Mouse (Mus musculus) hindbrain, embryonic 15.5 days (tissue): ENCODE measurements around the gene Adamtsl5. TPM values are rescaled to one million over a fixed set of nuclear protein-coding genes. Genes with fewer than 3 reads are reported as not detected.
A peak's percentile ranks its signal among the peaks of the same experiment; 100 is the strongest.
"Not testable (repeated sequence)": the region's sequence is repeated elsewhere in the genome, so short reads cannot be mapped to it uniquely, and the experiment has no call there.

Experiments used
- ATAC-seq: fragments of 200-750 bp; cut with Nextera tagmentation; 2 replicates; pipeline ENCODE4 v1.8.0; 2017; ENCODE audit warnings: low read depth, moderate number of reproducible peaks, moderate TSS enrichment; ENCODE audit not compliant: low FRiP score
- H3K27ac ChIP-seq: fragments of 300-500 bp; sonication (generic); replicated peaks from 2 replicates; pipeline ENCODE4 v1.5.1; 2015; ENCODE audit warnings: mild to moderate bottlenecking, inconsistent platforms
- H3K27me3 ChIP-seq: fragments of 300-500 bp; sonication (generic); 2 replicates; pipeline ENCODE4 v1.6.1; 2015; ENCODE audit warnings: control low read depth, inconsistent platforms
- H3K36me3 ChIP-seq: fragments of 300-500 bp; sonication (generic); 2 replicates; pipeline ENCODE4 v1.6.1; 2015; ENCODE audit warnings: control low read depth, inconsistent platforms
- H3K4me1 ChIP-seq: fragments of 300-500 bp; sonication (generic); replicated peaks from 2 replicates; pipeline ENCODE4 v1.6.1; 2015; ENCODE audit warnings: control low read depth, inconsistent platforms
- H3K4me2 ChIP-seq: fragments of 300-500 bp; sonication (generic); 2 replicates; pipeline ENCODE4 v1.6.1; 2015; ENCODE audit warnings: moderate library complexity, mild to moderate bottlenecking, inconsistent platforms
- H3K4me3 ChIP-seq: fragments of 300-500 bp; sonication (generic); 2 replicates; pipeline ENCODE4 v1.5.1; 2015; ENCODE audit warnings: mild to moderate bottlenecking, inconsistent platforms
- H3K9ac ChIP-seq: fragments of 300-500 bp; sonication (generic); 2 replicates; pipeline ENCODE4 v1.6.1; 2015; ENCODE audit warnings: inconsistent platforms
- H3K9me3 ChIP-seq: fragments of 300-500 bp; sonication (generic); 2 replicates; pipeline ENCODE4 v1.6.1; 2016; ENCODE audit warnings: control low read depth, inconsistent platforms
- WGBS: fragments of 180-500 bp; shearing (Covaris S2); methylation state at CpG from one replicate; pipeline ENCODE4 v1.1.7; 2015; 5-methylcytosine and 5-hydroxymethylcytosine counted together
- polyA plus RNA-seq: library from polyadenylated mRNA; unstranded; fragments of >200 nt; fragmentation: Nextera tagmentation; extraction: Ambion mirVana; gene quantifications from 2 replicates; pipeline ENCODE4 v1.2.1, GENCODE M21; 2015

The Adamtsl5 gene
- polyA plus RNA-seq, 1 experiment from 2014 or later = 1.2 TPM

- no peak overlapping the region for H3K27ac ChIP-seq
- H3K4me3 ChIP-seq = no peak overlapping the region
- H3K4me1 ChIP-seq = peaks cover 34% of the 10 kb centered on the region
- H3K9ac ChIP-seq = no peak overlapping the region
- ATAC-seq = no peak
- no peaks in the 10 kb centered on the region for H3K36me3 ChIP-seq
- WGBS = 77% methylated on average over 8 of the region's 8 CpGs
- H3K9me3 ChIP-seq = no peaks in the 10 kb centered on the region
- no peak overlapping the region for H3K4me2 ChIP-seq
- H3K27me3 ChIP-seq = peaks cover 95% of the 10 kb centered on the region
These were observed 4.5 kb upstream of the Adamtsl5 start for GRCm38 (mm10) chr10:80352727-80353126.

GRCm38 (mm10) chr10:80351896-80352295 is 3.7 kb upstream of the Adamtsl5 start:
- 23% methylated on average over 11 of the region's 11 CpGs for WGBS
- no peak overlapping the region for H3K27ac ChIP-seq

GRCm38 (mm10) chr10:80350292-80350691 is 2.1 kb upstream of the Adamtsl5 start:
- peaks cover 19% of the 10 kb centered on the region for H3K4me1 ChIP-seq
- no peak overlapping the region for H3K4me2 ChIP-seq
- H3K9me3 ChIP-seq = no peaks in the 10 kb centered on the region
- H3K9ac ChIP-seq = no peak overlapping the region
- under 1% methylated on average over 7 of the region's 7 CpGs for WGBS
- no peak overlapping the region for H3K27ac ChIP-seq
- ATAC-seq = peak; percentile 67; the same call in 1 of the 2 replicates
- H3K4me3 ChIP-seq = no peak overlapping the region
- no peaks in the 10 kb centered on the region for H3K36me3 ChIP-seq
- peaks cover 92% of the 10 kb centered on the region for H3K27me3 ChIP-seq

More at GRCm38 (mm10) chr10:80351896-80352295, 3.7 kb upstream of the Adamtsl5 start:
- ATAC-seq = no peak
- Histone ChIP-seq H3K9ac (no peak overlapping the region), H3K36me3 (no peaks in the 10 kb centered on the region), H3K4me2 (no peak overlapping the region), H3K4me3 (no peak overlapping the region), H3K4me1 (peaks cover 33% of the 10 kb centered on the region), H3K9me3 (no peaks in the 10 kb centered on the region), H3K27me3 (peaks cover 94% of the 10 kb centered on the region)

- 13% methylated on average over 26 of the region's 26 CpGs for WGBS
- no peak overlapping the region for H3K27ac ChIP-seq
- peaks cover 93% of the 10 kb centered on the region for H3K27me3 ChIP-seq
- no peak overlapping the region for H3K9ac ChIP-seq
- peak overlapping the region; percentile 39; the same call in 1 of the 2 replicates for H3K4me2 ChIP-seq
- peaks cover 19% of the 10 kb centered on the region for H3K4me1 ChIP-seq
- H3K4me3 ChIP-seq = no peak overlapping the region
- no peaks in the 10 kb centered on the region for H3K36me3 ChIP-seq
- no peak for ATAC-seq
- no peaks in the 10 kb centered on the region for H3K9me3 ChIP-seq
These were observed 769 bp upstream of the Adamtsl5 start for GRCm38 (mm10) chr10:80348981-80349380.

- Histone ChIP-seq H3K27me3 (peaks cover 96% of the 10 kb centered on the region), H3K9ac (no peak overlapping the region), H3K36me3 (no peaks in the 10 kb centered on the region), H3K4me2 (no peak overlapping the region), H3K4me1 (peaks cover 31% of the 10 kb centered on the region), H3K4me3 (no peak overlapping the region), H3K9me3 (no peaks in the 10 kb centered on the region), H3K27ac (no peak overlapping the region)
- ATAC-seq = no peak
- WGBS = 13% methylated on average over 17 of the region's 17 CpGs
These were observed 671 bp downstream of the Adamtsl5 start for GRCm38 (mm10) chr10:80347514-80347967.

- Histone ChIP-seq H3K4me1 (peaks cover 41% of the 10 kb centered on the region), H3K27me3 (peaks cover 96% of the 10 kb centered on the region)
- H3K27ac ChIP-seq, H3K9ac ChIP-seq, H3K4me3 ChIP-seq, H3K9me3 ChIP-seq, ATAC-seq, H3K4me2 ChIP-seq, H3K36me3 ChIP-seq: not testable (repeated sequence)
- WGBS = 77% methylated on average over 6 of the region's 6 CpGs
These were observed 2.3 kb downstream of the Adamtsl5 start for GRCm38 (mm10) chr10:80345929-80346328.

- Histone ChIP-seq H3K4me2 (no peak overlapping the region), H3K27ac (no peak overlapping the region), H3K4me3 (no peak overlapping the region), H3K9me3 (no peaks in the 10 kb centered on the region), H3K9ac (no peak overlapping the region), H3K4me1 (peaks cover 41% of the 10 kb centered on the region), H3K27me3 (peaks cover 97% of the 10 kb centered on the region), H3K36me3 (no peaks in the 10 kb centered on the region)
- no peak for ATAC-seq
- 3% methylated on average over 13 of the region's 16 CpGs for WGBS
These were observed 3.1 kb downstream of the Adamtsl5 start for GRCm38 (mm10) chr10:80345122-80345521.

GRCm38 (mm10) chr10:80344131-80344661 is 4.0 kb downstream of the Adamtsl5 start:
- ATAC-seq = no peak
- Histone ChIP-seq H3K9ac (no peak overlapping the region), H3K9me3 (no peaks in the 10 kb centered on the region), H3K4me2 (no peak overlapping the region), H3K4me1 (peaks cover 41% of the 10 kb centered on the region), H3K27ac (no peak overlapping the region), H3K36me3 (no peaks in the 10 kb centered on the region), H3K4me3 (no peak overlapping the region), H3K27me3 (peaks cover 88% of the 10 kb centered on the region)
- 43% methylated on average over 9 of the region's 9 CpGs for WGBS

GRCm38 (mm10) chr10:80343425-80343895 is 4.8 kb downstream of the Adamtsl5 start:
- H3K4me1 ChIP-seq = peaks cover 36% of the 10 kb centered on the region
- H3K36me3 ChIP-seq = no peaks in the 10 kb centered on the region
- no peak overlapping the region for H3K9ac ChIP-seq
- H3K4me2 ChIP-seq = peak overlapping the region; percentile 56
- peaks cover 80% of the 10 kb centered on the region for H3K27me3 ChIP-seq
- 24% methylated on average over 12 of the region's 13 CpGs for WGBS
- H3K27ac ChIP-seq = no peak overlapping the region
- peak; percentile 21; the same call in 1 of the 2 replicates for ATAC-seq
- no peaks in the 10 kb centered on the region for H3K9me3 ChIP-seq
- H3K4me3 ChIP-seq = peak overlapping the region; percentile 32

- no peak overlapping the region for H3K9ac ChIP-seq
These were observed 5.3 kb downstream of the Adamtsl5 start for GRCm38 (mm10) chr10:80342749-80343424.

GRCm38 (mm10) chr10:80342305-80342748 is 5.9 kb downstream of the Adamtsl5 start:
- ATAC-seq = peak; percentile 52; the same call in 1 of the 2 replicates
- no peaks in the 10 kb centered on the region for H3K36me3 ChIP-seq
- peaks cover 24% of the 10 kb centered on the region for H3K4me1 ChIP-seq
- no peak overlapping the region for H3K27ac ChIP-seq
- H3K27me3 ChIP-seq = peaks cover 69% of the 10 kb centered on the region
- H3K9me3 ChIP-seq = no peaks in the 10 kb centered on the region
- peak overlapping the region; percentile 32 for H3K4me3 ChIP-seq
- H3K9ac ChIP-seq = no peak overlapping the region
- peak overlapping the region; percentile 56 for H3K4me2 ChIP-seq
- under 1% methylated on average over 26 of the region's 26 CpGs for WGBS

More at GRCm38 (mm10) chr10:80342749-80343424, 5.3 kb downstream of the Adamtsl5 start:
- peak overlapping the region; percentile 56 for H3K4me2 ChIP-seq
- 0% methylated on average over 22 of the region's 33 CpGs for WGBS
- no peaks in the 10 kb centered on the region for H3K36me3 ChIP-seq
- peak; percentile 59 for ATAC-seq
- peaks cover 75% of the 10 kb centered on the region for H3K27me3 ChIP-seq
- H3K27ac ChIP-seq = no peak overlapping the region
- peak overlapping the region; percentile 32 for H3K4me3 ChIP-seq
- H3K9me3 ChIP-seq = no peaks in the 10 kb centered on the region
- peaks cover 30% of the 10 kb centered on the region for H3K4me1 ChIP-seq
